Mouse (Mus musculus) cerebellum, postnatal 25 days (tissue): ENCODE data around the gene Vav2.
A peak's percentile ranks its signal among the peaks of the same experiment; 100 is the strongest.

Experiments used
- DNase-seq, 2 experiments: peaks; one replicate each; pipeline ENCODE4 v3.0.0; 2021; ENCODE audit warnings: mixed read lengths in 2 of 2

Vav2 gene

DNA sequence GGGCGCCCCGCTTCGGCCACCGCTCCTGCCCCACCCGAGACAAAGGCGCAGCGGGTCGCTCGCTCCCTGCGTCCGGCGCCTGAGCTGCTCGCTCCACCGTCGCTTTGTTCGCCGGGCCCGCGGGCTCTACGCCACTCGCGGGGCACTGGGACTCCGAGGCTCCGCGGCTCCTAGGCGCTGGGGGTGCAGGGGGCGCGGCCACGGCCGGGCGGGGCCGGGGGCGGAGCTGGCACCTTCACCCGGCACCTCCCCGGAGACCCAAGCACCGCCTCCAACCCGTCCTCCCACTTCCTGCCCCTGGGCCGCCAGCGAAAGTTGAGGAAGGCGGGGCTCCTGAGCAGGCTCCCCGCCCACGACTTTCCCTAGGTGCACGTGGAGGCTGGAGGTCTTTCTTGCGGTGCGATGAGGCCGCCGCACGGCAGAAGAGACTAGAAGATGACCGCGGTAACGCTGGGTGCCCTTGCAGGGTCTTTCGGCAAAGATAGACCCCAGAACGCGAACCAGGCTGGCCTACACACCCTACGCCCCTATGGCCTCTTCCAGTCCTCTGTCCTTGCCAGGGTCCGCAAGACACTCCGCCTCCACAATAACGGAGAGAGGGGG lies at the start of gene Vav2:
Vav2 (minus strand) TSS at position 179 of the 603 bp plus-strand sequence.
- peak; percentile 67 to 80 for DNase-seq

DNA sequence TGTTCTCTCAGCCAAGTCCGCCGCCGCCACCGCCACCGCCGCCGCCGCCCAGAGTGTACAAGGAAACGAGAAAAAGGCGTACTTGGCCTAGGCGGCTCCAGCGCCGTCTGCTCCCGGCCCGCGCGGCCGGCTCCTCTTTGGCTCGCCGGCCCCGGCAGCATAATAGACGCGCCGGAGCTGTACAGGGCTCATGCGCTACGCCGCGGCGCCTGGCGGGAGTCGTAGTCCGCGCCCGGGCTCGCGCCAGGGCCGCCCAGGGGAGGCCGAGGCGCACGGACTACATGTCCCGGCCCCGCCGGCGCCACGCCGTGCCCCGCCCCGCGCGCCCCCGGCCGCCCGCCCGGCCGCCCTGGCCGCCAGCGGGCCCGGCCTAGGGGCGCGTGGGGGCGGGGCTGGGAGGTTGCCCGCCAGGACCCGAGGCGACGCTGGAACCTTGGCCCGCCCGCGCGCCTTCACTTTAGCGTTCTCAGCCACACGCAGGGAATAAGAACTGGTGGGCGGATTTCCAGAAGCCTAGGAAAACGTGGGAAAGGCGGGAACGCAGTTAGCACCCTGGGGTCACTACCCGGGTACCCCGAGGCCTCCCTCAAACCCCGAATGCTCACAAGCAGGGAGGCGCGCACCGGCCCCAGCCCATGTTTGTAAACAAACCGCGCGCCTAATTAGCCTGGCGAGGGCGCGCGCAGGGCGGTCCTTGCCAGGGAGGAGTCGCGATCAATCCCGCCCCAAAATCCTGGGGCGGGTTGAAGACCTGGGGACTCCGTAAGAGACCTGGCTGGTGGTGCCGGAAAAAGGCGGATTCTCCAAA lies 48.9 kb upstream of the Vav2 start:
- DNase-seq: peak; percentile 93 to 96

DNA sequence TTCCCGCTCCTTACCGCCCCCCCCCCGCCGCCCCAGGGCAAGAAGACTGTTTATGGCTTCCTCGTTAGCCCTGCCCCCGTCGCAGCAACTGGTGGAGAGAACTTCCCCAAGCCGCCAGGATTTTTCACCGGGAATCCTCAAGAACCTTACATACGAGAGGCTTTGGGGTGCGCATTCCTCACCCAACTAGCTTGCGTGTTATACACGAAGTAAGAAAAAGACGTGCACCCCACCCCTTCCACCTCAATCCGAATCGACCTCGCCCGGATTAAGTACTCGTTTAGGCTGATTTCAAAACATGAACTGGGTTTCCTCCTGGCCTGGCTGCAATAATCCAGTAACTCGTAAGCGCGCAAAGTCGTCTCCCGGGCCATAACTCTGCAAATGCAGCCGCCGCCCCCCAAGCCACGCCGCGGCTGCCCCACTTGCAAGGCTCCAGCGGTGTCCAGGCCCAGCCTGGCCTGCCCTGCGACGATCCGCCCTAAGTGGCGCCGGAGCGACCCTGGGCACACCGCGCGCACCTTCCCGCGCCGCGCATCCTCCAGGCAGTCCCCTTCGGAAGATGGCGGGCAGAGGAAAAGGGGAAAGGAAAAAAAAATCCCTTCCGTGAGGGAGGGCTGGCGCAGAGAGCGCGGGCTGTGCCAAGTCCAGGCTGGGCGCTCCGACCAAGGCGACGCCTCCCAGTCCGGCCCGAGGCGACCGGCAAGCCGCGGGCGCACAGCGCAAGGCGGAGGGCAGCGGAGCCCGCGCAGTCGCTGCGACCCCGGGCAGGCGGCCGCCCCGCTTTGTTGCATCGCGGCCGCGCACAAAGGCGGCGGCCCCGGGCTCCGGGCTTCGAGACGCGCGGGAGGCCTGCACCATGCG lies 48.0 kb upstream of the Vav2 start:
- peak in 1 of 2 experiments; percentile 70 for DNase-seq

DNA sequence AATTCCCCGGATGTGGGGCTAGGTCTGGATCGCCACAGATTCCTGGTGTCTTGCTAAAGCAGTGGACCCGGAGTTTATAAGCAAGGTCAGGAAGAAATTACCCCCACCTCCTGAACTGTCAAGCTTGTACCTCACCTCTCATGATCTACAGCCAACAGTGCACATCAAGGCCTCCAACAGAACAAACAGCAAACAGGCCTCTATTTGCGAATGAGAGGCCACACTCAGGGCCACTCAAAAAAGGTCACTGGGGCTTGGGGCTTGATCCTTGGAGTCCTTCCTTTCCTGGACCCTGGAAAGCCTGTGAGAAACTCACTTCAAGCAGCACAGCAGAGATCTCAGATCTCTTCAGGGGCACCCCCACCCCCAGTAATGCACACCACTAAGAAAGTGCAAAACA lies 47.1 kb upstream of the Vav2 start:
- DNase-seq: no peak

DNA sequence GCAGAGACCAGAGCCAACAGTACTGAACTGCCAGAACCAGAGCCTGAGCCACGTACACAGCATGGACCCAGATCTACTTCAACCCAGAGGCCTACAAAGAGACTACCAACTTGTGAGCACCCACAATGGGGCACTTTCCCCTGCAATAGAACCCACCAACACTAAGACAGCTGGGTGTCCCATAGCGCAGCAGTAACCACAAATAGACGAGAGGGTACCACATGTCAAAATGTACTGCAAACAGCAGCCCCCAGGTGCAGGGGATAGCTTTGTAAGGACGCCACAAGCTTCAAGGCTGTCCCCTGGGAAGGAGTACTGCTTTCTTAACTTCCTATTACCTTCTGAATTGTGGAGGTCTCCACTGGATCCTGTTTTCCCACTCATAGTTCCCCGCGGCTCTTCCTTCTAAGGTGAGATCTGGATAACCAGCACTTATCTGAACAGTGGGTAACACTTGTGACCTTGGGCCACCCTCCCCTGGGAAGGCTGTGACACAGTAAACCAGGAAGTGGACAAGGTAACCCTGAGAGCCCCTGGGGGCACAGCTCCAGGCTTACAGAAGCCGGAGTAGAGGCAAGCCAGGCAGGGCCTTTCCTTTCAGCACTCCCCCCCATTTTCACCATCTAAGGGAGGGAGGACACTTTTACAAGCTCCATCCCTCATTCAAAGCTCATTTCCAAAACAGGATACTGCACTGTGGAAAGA lies 46.4 kb upstream of the Vav2 start:
- DNase-seq: no peak

- DNase-seq: no peak
These were observed 44.3 kb upstream of the Vav2 start for GRCm38 (mm10) chr2:27471170-27471584.

GRCm38 (mm10) chr2:27470535-27470934 lies 43.7 kb upstream of the Vav2 start:
- no peak for DNase-seq

DNA sequence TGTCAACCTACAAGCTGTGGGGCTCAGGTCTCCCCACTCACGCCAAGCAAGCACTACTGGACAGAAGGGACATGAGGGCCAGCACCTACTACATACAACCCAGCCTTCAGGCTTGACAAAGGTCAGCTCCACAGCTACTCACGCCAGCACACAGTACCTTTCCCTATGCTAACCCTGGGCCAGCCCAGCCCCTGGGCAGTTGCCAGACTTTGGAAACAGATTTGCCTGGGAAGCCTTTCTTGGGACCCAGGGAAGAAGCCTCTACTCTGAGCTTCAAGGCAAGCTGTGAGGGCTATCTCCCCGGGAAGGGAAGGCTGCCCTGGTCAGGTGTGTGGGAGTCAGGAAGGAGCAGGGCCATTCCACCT lies 43.1 kb upstream of the Vav2 start:
- DNase-seq: peak in 1 of 2 experiments; percentile 33

GRCm38 (mm10) chr2:27469292-27469990 lies 42.6 kb upstream of the Vav2 start:
- DNase-seq: no peak

DNA sequence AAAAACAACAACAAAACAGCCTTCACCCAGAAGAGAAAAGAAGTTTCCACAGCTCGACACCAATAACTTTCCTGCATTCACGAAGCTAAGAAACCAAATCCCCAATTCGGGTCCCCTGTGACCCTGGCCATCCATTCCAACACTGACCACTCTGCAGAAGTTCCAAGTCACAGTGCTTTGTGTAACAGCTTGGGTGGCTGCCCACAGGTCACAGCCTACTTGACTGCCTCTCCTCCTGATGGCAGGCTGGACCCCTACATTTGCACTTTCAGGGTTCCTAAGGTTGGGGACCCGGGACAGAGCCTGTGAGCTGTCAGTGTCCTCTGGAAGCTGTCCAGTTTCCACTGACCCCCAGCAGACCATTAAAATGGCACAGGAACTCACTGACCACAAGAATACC lies 36.1 kb upstream of the Vav2 start:
- no peak for DNase-seq

GRCm38 (mm10) chr2:27461881-27462660 lies 35.2 kb upstream of the Vav2 start:
- DNase-seq: no peak

GRCm38 (mm10) chr2:27460651-27461050 lies 33.8 kb upstream of the Vav2 start:
- no peak for DNase-seq

DNA sequence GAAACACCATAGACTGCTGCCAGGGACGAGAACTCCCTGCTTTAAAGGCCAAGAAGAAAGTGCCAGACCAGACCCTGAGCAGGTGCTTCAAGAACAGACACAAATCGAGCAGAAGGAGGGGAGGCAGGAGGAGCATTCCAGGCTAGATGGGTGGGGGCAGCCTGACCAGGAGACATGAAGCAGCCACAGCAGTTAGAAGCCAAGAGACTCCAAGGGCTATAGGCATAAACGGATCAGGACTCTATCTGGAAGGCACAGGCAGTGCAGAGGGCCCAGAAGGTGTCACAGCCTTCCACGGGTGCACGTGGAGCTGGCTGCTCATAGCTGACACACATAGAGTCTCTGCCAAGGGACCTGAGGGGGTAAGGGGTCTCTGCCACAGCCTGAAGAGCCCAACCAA lies 33.3 kb upstream of the Vav2 start:
- no peak for DNase-seq

- no peak for DNase-seq
These were observed 32.9 kb upstream of the Vav2 start for GRCm38 (mm10) chr2:27459735-27460134.

- DNase-seq: no peak
These were observed 23.4 kb upstream of the Vav2 start for GRCm38 (mm10) chr2:27450226-27450625.

DNA sequence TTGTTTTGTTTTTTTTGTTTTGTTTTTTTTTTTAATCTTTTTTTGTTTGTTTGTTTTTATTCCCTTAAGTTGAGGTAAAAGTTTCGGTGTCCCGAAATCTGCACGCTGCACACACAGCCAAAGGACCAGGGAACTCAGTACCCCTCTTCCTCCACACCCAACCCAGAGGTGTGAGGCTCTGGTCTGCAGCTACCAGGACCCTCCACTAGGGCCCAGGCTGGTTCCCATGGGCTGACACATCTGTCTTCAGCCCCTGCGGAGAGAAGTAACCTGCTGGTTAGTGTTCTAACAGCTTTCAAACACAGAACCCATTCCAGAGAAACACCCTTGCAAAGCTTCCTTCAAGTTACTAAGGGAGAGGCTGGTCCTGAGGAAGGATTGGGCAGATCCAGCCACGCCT lies 20.9 kb upstream of the Vav2 start:
- DNase-seq: no peak

DNA sequence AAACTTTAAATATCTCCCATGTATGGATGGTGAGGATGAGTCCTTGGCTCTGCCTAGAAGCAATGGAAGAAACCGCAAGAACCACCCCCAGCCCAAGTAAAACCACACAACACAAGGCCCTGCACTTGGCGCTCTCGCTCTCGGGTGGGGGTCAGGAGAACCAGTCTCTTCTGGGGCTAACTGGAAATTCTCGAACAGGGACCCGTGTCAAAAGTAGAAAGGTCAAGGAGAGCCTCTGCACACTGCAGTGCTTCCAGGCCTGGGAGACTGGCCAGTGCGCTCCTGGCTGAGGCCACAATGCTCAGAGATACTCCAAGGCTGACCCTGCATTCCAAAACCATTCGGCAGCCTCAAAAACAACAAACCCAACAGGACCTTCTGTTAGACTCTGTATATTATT lies 20.0 kb upstream of the Vav2 start:
- no peak for DNase-seq

GRCm38 (mm10) chr2:27445910-27446309 lies 19.1 kb upstream of the Vav2 start:
- DNase-seq: no peak

DNA sequence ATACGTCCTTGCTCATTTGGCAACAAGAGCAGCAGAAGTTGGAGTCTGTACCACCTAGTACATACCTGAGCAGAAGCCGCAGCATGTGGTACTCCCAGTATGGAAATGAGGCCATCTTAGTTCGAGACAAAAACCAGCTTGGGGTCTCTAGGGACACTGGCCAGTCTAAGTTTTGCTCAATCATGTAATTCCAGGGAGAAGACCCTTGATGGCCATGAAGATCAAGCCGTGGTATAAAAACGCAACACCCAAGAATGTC lies 16.5 kb upstream of the Vav2 start:
- no peak for DNase-seq

DNA sequence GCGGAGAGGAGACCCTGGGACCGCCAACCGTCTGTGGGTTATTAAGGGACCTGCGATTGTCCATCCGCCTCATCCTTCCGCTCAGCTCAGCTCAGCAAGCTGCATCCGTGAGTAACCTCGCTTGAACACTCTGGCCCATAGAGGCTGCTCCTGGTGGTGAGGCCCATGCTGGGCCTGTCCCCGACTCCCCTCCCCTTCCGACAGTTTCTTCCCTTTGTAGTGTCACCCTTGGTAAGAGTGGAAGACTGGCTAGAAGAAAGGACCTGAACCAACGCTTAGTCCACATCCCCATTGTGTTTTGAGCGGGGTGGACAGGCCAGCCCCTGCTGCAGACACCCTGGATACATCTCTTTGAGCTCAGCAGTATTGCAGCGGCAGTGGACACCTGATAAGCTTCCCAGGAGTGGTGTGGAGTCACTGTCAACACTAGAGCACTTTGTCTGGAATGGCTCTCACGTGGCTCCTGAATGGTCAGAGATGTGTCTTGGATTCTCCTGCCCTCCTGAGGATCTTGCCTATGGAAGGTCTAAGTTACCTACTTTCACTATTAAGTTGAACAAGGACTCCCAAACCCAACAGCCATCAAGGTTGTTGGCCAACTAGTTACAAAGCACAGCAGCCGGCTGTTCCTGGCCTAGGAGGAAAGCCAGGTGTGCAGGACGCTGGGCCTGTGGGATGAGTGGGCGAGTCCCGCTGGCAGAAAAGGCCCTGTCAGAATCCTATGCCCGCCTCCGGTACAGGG lies 16.0 kb upstream of the Vav2 start:
- DNase-seq: no peak
